Mouse (Mus musculus) cerebellum, postnatal 36 days (tissue): ENCODE results near the gene Map3k1.

ENCODE experiments used
- DNase-seq, 2 experiments: peaks; one replicate each; pipeline ENCODE4 v3.0.0; 2021 to 2022; ENCODE audit warnings: mixed read lengths in 2 of 2

Gene Map3k1

GRCm38 (mm10) chr13:111808637-111809465 is at the start of gene Map3k1:
Gene Map3k1, minus strand, starts transcription at chr13:111808993.
- peak; percentile 72 to 77 for DNase-seq

- DNase-seq, result no peak
These were observed 48.1 kb upstream of the Map3k1 start for GRCm38 (mm10) chr13:111856786-111857455.

- no peak for DNase-seq
These were observed 47.4 kb upstream of the Map3k1 start for GRCm38 (mm10) chr13:111856232-111856631.

GRCm38 (mm10) chr13:111852451-111853224 is 43.8 kb upstream of the Map3k1 start:
- no peak for DNase-seq

- DNase-seq, result no peak
These were observed 41.4 kb upstream of the Map3k1 start for GRCm38 (mm10) chr13:111850046-111850837.

- DNase-seq, result no peak
These were observed 36.7 kb upstream of the Map3k1 start for GRCm38 (mm10) chr13:111845471-111845870.

GRCm38 (mm10) chr13:111844313-111844712 is 35.5 kb upstream of the Map3k1 start:
- DNase-seq, result no peak

GRCm38 (mm10) chr13:111835787-111836186 is 27.0 kb upstream of the Map3k1 start:
- no peak for DNase-seq

- no peak for DNase-seq
These were observed 25.8 kb upstream of the Map3k1 start for GRCm38 (mm10) chr13:111834613-111835012.

GRCm38 (mm10) chr13:111829473-111829872 is 20.7 kb upstream of the Map3k1 start:
- no peak for DNase-seq

- no peak for DNase-seq
These were observed 18.7 kb upstream of the Map3k1 start for GRCm38 (mm10) chr13:111827481-111827880.

GRCm38 (mm10) chr13:111824178-111824577 is 15.4 kb upstream of the Map3k1 start:
- DNase-seq, result no peak

- DNase-seq, result no peak
These were observed 13.1 kb upstream of the Map3k1 start for GRCm38 (mm10) chr13:111821727-111822375.

- DNase-seq, result no peak
These were observed 11.0 kb upstream of the Map3k1 start for GRCm38 (mm10) chr13:111819618-111820385.

- DNase-seq, result no peak
These were observed 10.3 kb upstream of the Map3k1 start for GRCm38 (mm10) chr13:111819106-111819505.

GRCm38 (mm10) chr13:111818216-111818903 is 9.6 kb upstream of the Map3k1 start:
- DNase-seq, result no peak

- no peak for DNase-seq
These were observed 9.0 kb upstream of the Map3k1 start for GRCm38 (mm10) chr13:111817773-111818172.

- DNase-seq, result no peak
These were observed 7.6 kb upstream of the Map3k1 start for GRCm38 (mm10) chr13:111816431-111816830.

- DNase-seq, result no peak
These were observed 6.7 kb upstream of the Map3k1 start for GRCm38 (mm10) chr13:111815486-111815885.

GRCm38 (mm10) chr13:111815017-111815416 is 6.2 kb upstream of the Map3k1 start:
- DNase-seq, result no peak

- no peak for DNase-seq
These were observed 3.9 kb upstream of the Map3k1 start for GRCm38 (mm10) chr13:111812647-111813046.
